Mouse (Mus musculus) E14TG2a.4 (cell line): ENCODE measurements around the gene Dhodh.
A peak's percentile ranks its signal among the peaks of the same experiment; 100 is the strongest.

ENCODE experiments used
- H3K27me3 ChIP-seq: 2 replicates; pipeline ENCODE4 v1.6.1; 2014; ENCODE audit warnings: low read length, control low read depth; ENCODE audit not compliant: insufficient read depth
- H3K36me3 ChIP-seq: 2 replicates; pipeline ENCODE4 v1.6.1; 2014; ENCODE audit warnings: low read length, control low read depth; ENCODE audit not compliant: insufficient read depth
- H3K4me1 ChIP-seq: replicated peaks from 2 replicates; pipeline ENCODE4 v1.6.1; 2014; ENCODE audit warnings: low read depth, low read length, control low read depth
- H3K4me3 ChIP-seq: replicated peaks from 2 replicates; pipeline ENCODE4 v1.5.1; 2014; ENCODE audit warnings: mild to moderate bottlenecking, low read length
- H3K9me3 ChIP-seq: 2 replicates; pipeline ENCODE4 v1.6.1; 2014; ENCODE audit warnings: low read length, control low read depth
- CTCF ChIP-seq: conservative IDR thresholded peaks from 2 replicates; pipeline ENCODE4 v1.5.1; 2014; ENCODE audit warnings: low read length
- NANOG ChIP-seq: IDR thresholded peaks from 2 replicates; pipeline ENCODE4 v1.6.1; 2014; ENCODE audit warnings: borderline replicate concordance, low read length, mixed read lengths
- POU5F1 ChIP-seq: IDR thresholded peaks from 2 replicates; pipeline ENCODE4 v1.6.1; 2014; ENCODE audit warnings: low read length, borderline replicate concordance

Gene Dhodh

GRCm38 (mm10) chr8:109593117-109593788, 15.2 kb downstream of the Dhodh start:
- no peak for TF ChIP-seq NANOG
- peak; percentile 65 for TF ChIP-seq CTCF

GRCm38 (mm10) chr8:109592164-109592563, 16.3 kb downstream of the Dhodh start:
- H3K4me1 ChIP-seq: peaks cover 33% of the 10 kb centered on the region
- H3K36me3 ChIP-seq: peaks cover 58% of the 10 kb centered on the region
- H3K27me3 ChIP-seq: no peaks in the 10 kb centered on the region
- TF ChIP-seq CTCF: no peak
- H3K4me3 ChIP-seq: no peak overlapping the region
- no peaks in the 10 kb centered on the region for H3K9me3 ChIP-seq

More at GRCm38 (mm10) chr8:109593117-109593788, 15.2 kb downstream of the Dhodh start:
- peaks cover 65% of the 10 kb centered on the region for H3K36me3 ChIP-seq
- H3K9me3 ChIP-seq: no peaks in the 10 kb centered on the region
- H3K4me3 ChIP-seq: no peak overlapping the region
- H3K27me3 ChIP-seq: no peaks in the 10 kb centered on the region
- H3K4me1 ChIP-seq: peaks cover 32% of the 10 kb centered on the region

GRCm38 (mm10) chr8:109591367-109591766, 17.1 kb downstream of the Dhodh start:
- Histone ChIP-seq H3K9me3 (no peaks in the 10 kb centered on the region), H3K27me3 (no peaks in the 10 kb centered on the region), H3K4me3 (no peak overlapping the region), H3K36me3 (peaks cover 50% of the 10 kb centered on the region), H3K4me1 (peaks cover 32% of the 10 kb centered on the region)
- TF ChIP-seq NANOG (no peak), POU5F1 (no peak), CTCF (no peak)

GRCm38 (mm10) chr8:109590901-109591300, 17.6 kb downstream of the Dhodh start:
- Histone ChIP-seq H3K36me3 (peaks cover 47% of the 10 kb centered on the region), H3K4me1 (peaks cover 27% of the 10 kb centered on the region), H3K27me3 (no peaks in the 10 kb centered on the region), H3K9me3 (no peaks in the 10 kb centered on the region), H3K4me3 (no peak overlapping the region)
- TF ChIP-seq CTCF (no peak), POU5F1 (no peak), NANOG (no peak)

- Histone ChIP-seq H3K36me3 (peaks cover 8% of the 10 kb centered on the region), H3K27me3 (no peaks in the 10 kb centered on the region), H3K9me3 (no peaks in the 10 kb centered on the region), H3K4me3 (no peak overlapping the region), H3K4me1 (peaks cover 5% of the 10 kb centered on the region; the same call in 1 of the 2 replicates)
- TF ChIP-seq POU5F1 (no peak), NANOG (no peak), CTCF (no peak)
Observed at GRCm38 (mm10) chr8:109586972-109587504, 21.4 kb downstream of the Dhodh start.

- Histone ChIP-seq H3K4me1 (peaks cover 5% of the 10 kb centered on the region; the same call in 1 of the 2 replicates), H3K27me3 (no peaks in the 10 kb centered on the region), H3K36me3 (no peaks in the 10 kb centered on the region), H3K9me3 (no peaks in the 10 kb centered on the region), H3K4me3 (no peak overlapping the region)
- TF ChIP-seq POU5F1 (no peak), CTCF (no peak), NANOG (no peak)
Observed at GRCm38 (mm10) chr8:109585652-109586051, 22.8 kb downstream of the Dhodh start.

GRCm38 (mm10) chr8:109584830-109585229, 23.6 kb downstream of the Dhodh start:
- H3K4me3 ChIP-seq: no peak overlapping the region
- H3K27me3 ChIP-seq: no peaks in the 10 kb centered on the region
- H3K4me1 ChIP-seq: peaks cover 5% of the 10 kb centered on the region; the same call in 1 of the 2 replicates
- no peaks in the 10 kb centered on the region for H3K9me3 ChIP-seq
- no peaks in the 10 kb centered on the region for H3K36me3 ChIP-seq
- TF ChIP-seq NANOG (no peak), CTCF (no peak), POU5F1 (no peak)

GRCm38 (mm10) chr8:109584293-109584692, 24.2 kb downstream of the Dhodh start:
- Histone ChIP-seq H3K4me3 (no peak overlapping the region), H3K36me3 (no peaks in the 10 kb centered on the region), H3K27me3 (no peaks in the 10 kb centered on the region), H3K4me1 (peaks cover 5% of the 10 kb centered on the region; the same call in 1 of the 2 replicates), H3K9me3 (no peaks in the 10 kb centered on the region)
- TF ChIP-seq CTCF (no peak), NANOG (no peak), POU5F1 (no peak)

GRCm38 (mm10) chr8:109578900-109579301, 29.6 kb downstream of the Dhodh start, which contains the start of gene Hp:
Gene Hp, minus strand, starts transcription at chr8:109579172.
- peaks cover 11% of the 10 kb centered on the region for H3K27me3 ChIP-seq
- no peak within 1 kb of the TSS for H3K4me3 ChIP-seq
- H3K36me3 ChIP-seq: no peaks in the 10 kb centered on the region
- H3K9me3 ChIP-seq: no peaks in the 10 kb centered on the region
- no peak for TF ChIP-seq NANOG
- TF ChIP-seq CTCF: no peak
- peaks cover 13% of the 10 kb centered on the region for H3K4me1 ChIP-seq
